Comparison of ENCODE assay signal across 17 mouse cellular contexts in genomic region chr16:93751816-93752215, GRCm38 (mm10). TPM values are rescaled to one million over a fixed set of nuclear protein-coding genes. Genes with fewer than 3 reads are reported as not detected.
A peak's percentile ranks its signal among the peaks of the same experiment; 100 is the strongest.
DNase-seq lines count a peak whose midpoint lies in the region; ATAC-seq lines count a peak whose summit lies in the region.
"Had no signal": no experiment of that assay in that cellular context is flagged by ENCODE, and none has a peak within 500 bp of the region (broad histone marks: within the 10 kb centered on the region; RNA-seq: fewer than 3 reads in every experiment).

No protein-coding gene starts in this region.

- peak; percentile 42 for DNase-seq in lung, postnatal 36 days
- no peak for DNase-seq in lung, adult 18-20 months
- DNase-seq in ZHBTc4 (ENCODE audit: low read depth, low spot score): peak; percentile 17
- no peak for DNase-seq in adrenal gland, postnatal 14 days
- DNase-seq in left cerebral cortex, adult 9 months (ENCODE audit: low spot score in 2 of 2): no peak
- no peak for DNase-seq in neural tube, embryonic 10.5 days (ENCODE audit: extremely low spot score, low spot score)
- DNase-seq: adrenal gland, adult 8-10 months; cerebellum, adult 18-20 months; cerebellum, adult 9-11 months; cerebellum, postnatal 36 days; embryo, embryonic 11 days; gastrocnemius, adult 2 months; gastrocnemius, postnatal 25 days; heart, postnatal 14 days had no signal

- ATAC-seq in hematopoietic stem cell, adult 5-6 weeks (replicated peaks in 1 of 2; ENCODE audit: insufficient read depth in 1 of 2, low FRiP score in 2 of 2, low TSS enrichment in 1 of 2, low read depth in 1 of 2, poor library complexity in 2 of 2, severe bottlenecking in 2 of 2): peak; percentile 44 to 55; a peak in 2 of 4 replicates
- ATAC-seq in megakaryocyte progenitor cell, adult 5-6 weeks (replicated peaks; ENCODE audit: poor library complexity): peak; percentile 74
- ATAC-seq: forebrain, embryonic 14.5 days had no signal

RNA-seq across cellular contexts. Expression of gene Dop1b, which starts 40.1 kb away (rescaled TPM):
- 11.2 and 13.4 TPM in 2 replicates for total RNA-seq in hematopoietic stem cell, adult 5-6 weeks (2017)
- 8.6 and 9.7 TPM in 2 replicates for total RNA-seq in megakaryocyte progenitor cell, adult 5-6 weeks (2015)
- total RNA-seq in megakaryocyte progenitor cell, adult 5-6 weeks (2017): 4.7 and 5.8 TPM in 2 replicates
- total RNA-seq in adrenal gland, postnatal 14 days (2021): 24.1 and 24.5 TPM in 2 replicates

Comparison
In these comparisons a context has a peak if more than half of its experiments do, and no peak if none do; other contexts are left out.
1. DNase-seq: peak in lung, postnatal 36 days (single experiment) and ZHBTc4 (single experiment); none in lung, adult 18-20 months (0 of 2), adrenal gland, postnatal 14 days (single experiment), left cerebral cortex, adult 9 months (0 of 2) and neural tube, embryonic 10.5 days (single experiment).